In genomic region chr3:95944742-95945141, GRCm38 (mm10) we compare ENCODE assay signal across 30 mouse cellular contexts. TPM values are rescaled to one million over a fixed set of nuclear protein-coding genes. Genes with fewer than 3 reads are reported as not detected.
"Had no signal": no experiment of that assay in that cellular context is flagged by ENCODE, and none has a peak within 500 bp of the region (broad histone marks: within the 10 kb centered on the region; RNA-seq: fewer than 3 reads in every experiment).

No protein-coding gene starts in this region.

- H3K9me3 ChIP-seq: limb, embryonic 10.5 days; limb, embryonic 12.5 days; limb, embryonic 13.5 days; limb, embryonic 15.5 days; liver, embryonic 13.5 days; liver, embryonic 15.5 days; lung, embryonic 15.5 days; megakaryocyte, embryonic 14.5 days; midbrain, embryonic 10.5 days; midbrain, embryonic 12.5 days; midbrain, embryonic 13.5 days; midbrain, embryonic 15.5 days; neural tube, embryonic 12.5 days had no signal

- DNase-seq: left cerebral cortex, postnatal 4 days; liver, embryonic 13.5 days; lung, adult 18-20 months; lung, adult 2 months; lung, embryonic 14.5 days; lung, postnatal 10 days; lung, postnatal 14 days; lung, postnatal 36 days; lung, postnatal 4 days; midbrain, embryonic 14.5 days had no signal

- H3K4me1 ChIP-seq: limb, embryonic 10.5 days; limb, embryonic 12.5 days; limb, embryonic 13.5 days; limb, embryonic 15.5 days; lung, embryonic 15.5 days; midbrain, embryonic 10.5 days; midbrain, embryonic 12.5 days; midbrain, embryonic 13.5 days; midbrain, embryonic 15.5 days; neural tube, embryonic 12.5 days had no signal

- H3K4me3 ChIP-seq: left cerebral cortex, adult 2 months; limb, embryonic 10.5 days; limb, embryonic 12.5 days; limb, embryonic 13.5 days; limb, embryonic 15.5 days; liver, embryonic 13.5 days; liver, embryonic 15.5 days; lung, embryonic 15.5 days; megakaryocyte, embryonic 14.5 days; midbrain, embryonic 10.5 days; midbrain, embryonic 12.5 days; midbrain, embryonic 13.5 days; midbrain, embryonic 15.5 days; myocyte; neural tube, embryonic 12.5 days had no signal

- H3K27me3 ChIP-seq: limb, embryonic 12.5 days; limb, embryonic 13.5 days; limb, embryonic 15.5 days; liver, embryonic 13.5 days; liver, embryonic 15.5 days; lung, embryonic 15.5 days; megakaryocyte, embryonic 14.5 days; midbrain, embryonic 12.5 days; midbrain, embryonic 13.5 days; midbrain, embryonic 15.5 days; neural tube, embryonic 12.5 days had no signal

- H3K4me2 ChIP-seq: limb, embryonic 12.5 days; limb, embryonic 13.5 days; limb, embryonic 15.5 days; liver, embryonic 11.5 days; liver, embryonic 13.5 days; liver, embryonic 15.5 days; lung, embryonic 14.5 days; lung, embryonic 15.5 days; midbrain, embryonic 11.5 days; midbrain, embryonic 12.5 days; midbrain, embryonic 13.5 days; midbrain, embryonic 15.5 days; neural tube, embryonic 12.5 days had no signal

- ATAC-seq: lung, postnatal 0 days; midbrain, embryonic 13.5 days; midbrain, embryonic 15.5 days; midbrain, embryonic 16.5 days had no signal

- H3K27ac ChIP-seq: left cerebral cortex, adult 2 months; limb, embryonic 10.5 days; limb, embryonic 12.5 days; limb, embryonic 13.5 days; limb, embryonic 15.5 days; liver, embryonic 13.5 days; liver, embryonic 14.5 days; liver, embryonic 15.5 days; lung, embryonic 15.5 days; macrophage; midbrain, embryonic 10.5 days; midbrain, embryonic 12.5 days; midbrain, embryonic 13.5 days; midbrain, embryonic 15.5 days; neural tube, embryonic 12.5 days had no signal

- H3K9ac ChIP-seq: limb, embryonic 12.5 days; limb, embryonic 13.5 days; limb, embryonic 15.5 days; liver, embryonic 13.5 days; liver, embryonic 14.5 days; liver, embryonic 15.5 days; lung, embryonic 14.5 days; lung, embryonic 15.5 days; midbrain, embryonic 12.5 days; midbrain, embryonic 13.5 days; midbrain, embryonic 15.5 days; neural tube, embryonic 12.5 days had no signal

RNA-seq across cellular contexts. Expression of gene Car14, which starts 40.3 kb away (rescaled TPM):
- polyA plus RNA-seq: macrophage had no signal
